Mouse (Mus musculus): ENCODE data around the gene Eif4b. TPM values are rescaled to one million over a fixed set of nuclear protein-coding genes. Genes with fewer than 3 reads are reported as not detected.
A peak's percentile ranks its signal among the peaks of the same experiment; 100 is the strongest.
"Not testable (repeated sequence)": the region's sequence is repeated elsewhere in the genome, so short reads cannot be mapped to it uniquely, and the experiment has no call there.

Gene Eif4b
- polyA plus RNA-seq, 1 experiment from 2014 or later, result 80.4 TPM

DNA sequence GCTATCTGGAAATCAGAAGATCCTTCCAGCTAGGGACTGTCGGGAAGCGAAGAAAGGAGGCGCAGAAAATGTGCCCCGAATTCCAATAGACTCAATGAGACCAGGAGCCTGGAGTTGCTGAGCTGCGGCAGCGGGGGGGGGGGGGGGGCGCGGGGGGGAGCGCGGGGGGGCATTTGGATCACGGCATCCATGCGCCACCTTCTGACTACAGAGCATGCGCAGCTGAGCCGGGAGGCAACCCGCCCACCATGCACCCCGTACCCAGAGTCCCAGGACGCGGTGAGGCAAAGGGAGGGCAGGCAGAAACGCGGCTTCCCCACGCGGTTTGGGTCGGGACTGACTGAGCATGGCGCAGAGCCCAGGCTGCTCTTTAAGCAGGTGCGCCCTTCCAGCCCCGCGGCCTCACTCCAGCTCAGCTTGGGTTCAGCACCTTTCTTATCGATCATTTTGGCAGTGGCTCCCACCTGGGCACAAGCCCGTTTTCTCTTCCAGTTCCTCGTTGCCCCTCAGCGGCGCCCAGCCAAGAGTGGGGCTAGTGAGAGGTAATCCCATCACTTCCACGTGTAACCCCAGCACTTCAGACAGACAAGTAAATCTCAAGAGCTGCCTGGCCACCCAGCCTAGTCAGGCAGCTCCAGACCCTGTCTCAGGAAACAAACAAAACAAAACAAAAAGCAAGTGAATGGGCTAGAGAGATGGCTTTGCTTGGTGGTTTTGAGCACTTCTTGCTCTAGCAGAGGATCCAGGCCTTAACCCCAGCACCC, 21.5 kb upstream of the Eif4b start:
- no peaks in the 10 kb centered on the region for H3K9me3 ChIP-seq
- WGBS, result under 1% methylated on average over 30 of the region's 33 CpGs
- H3K27ac ChIP-seq, result peak overlapping the region; percentile 84
- no peaks in the 10 kb centered on the region for H3K27me3 ChIP-seq (ENCODE audit: insufficient read depth, poor library complexity, severe bottlenecking)
- peaks cover 6% of the 10 kb centered on the region for H3K4me1 ChIP-seq (replicated peaks)
- H3K36me3 ChIP-seq, result no peaks in the 10 kb centered on the region
- peak overlapping the region; percentile 59 for H3K4me3 ChIP-seq
- DNase-seq (ENCODE audit: low spot score), result peak; percentile 80

DNA sequence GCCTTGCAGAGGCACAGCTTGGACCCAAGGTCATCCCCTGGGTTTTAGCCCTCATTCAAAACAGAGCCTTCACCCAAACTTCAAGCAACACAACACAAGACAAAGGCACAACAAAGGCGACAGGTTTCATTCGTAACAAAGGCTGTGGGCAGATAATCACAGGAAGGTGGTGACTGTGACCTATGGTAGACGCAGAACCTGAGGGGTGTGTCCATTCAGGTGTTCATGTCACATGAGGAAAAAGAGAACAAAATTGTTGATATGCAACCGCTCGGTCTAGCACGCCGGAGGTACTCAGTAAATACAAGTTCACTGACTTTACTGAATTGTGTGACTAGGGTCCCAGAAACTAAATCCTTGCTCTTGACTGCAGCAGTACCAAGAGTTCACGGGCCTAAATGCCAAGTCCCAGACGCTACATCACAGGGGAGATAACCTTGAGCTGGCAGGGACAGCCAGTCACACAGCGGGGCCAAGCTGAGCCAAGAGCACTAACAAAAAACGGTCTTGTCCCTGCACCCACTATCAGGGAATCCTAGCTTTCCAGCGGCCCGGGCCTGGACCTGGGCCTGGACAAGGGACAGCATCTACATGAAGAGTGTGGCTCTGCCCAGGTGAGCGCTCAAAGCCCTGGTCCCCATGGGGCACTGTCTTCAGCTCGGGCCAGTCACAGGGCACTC, 16.9 kb upstream of the Eif4b start:
- no peak for DNase-seq (ENCODE audit: low spot score)
- Histone ChIP-seq H3K4me1 (replicated peaks) (peaks cover 6% of the 10 kb centered on the region), H3K36me3 (no peaks in the 10 kb centered on the region), H3K27ac (no peak overlapping the region), H3K4me3 (no peak overlapping the region), H3K9me3 (no peaks in the 10 kb centered on the region), H3K27me3 (ENCODE audit: insufficient read depth, poor library complexity, severe bottlenecking) (no peaks in the 10 kb centered on the region)
- 88% methylated on average over 15 of the region's 15 CpGs for WGBS

DNA sequence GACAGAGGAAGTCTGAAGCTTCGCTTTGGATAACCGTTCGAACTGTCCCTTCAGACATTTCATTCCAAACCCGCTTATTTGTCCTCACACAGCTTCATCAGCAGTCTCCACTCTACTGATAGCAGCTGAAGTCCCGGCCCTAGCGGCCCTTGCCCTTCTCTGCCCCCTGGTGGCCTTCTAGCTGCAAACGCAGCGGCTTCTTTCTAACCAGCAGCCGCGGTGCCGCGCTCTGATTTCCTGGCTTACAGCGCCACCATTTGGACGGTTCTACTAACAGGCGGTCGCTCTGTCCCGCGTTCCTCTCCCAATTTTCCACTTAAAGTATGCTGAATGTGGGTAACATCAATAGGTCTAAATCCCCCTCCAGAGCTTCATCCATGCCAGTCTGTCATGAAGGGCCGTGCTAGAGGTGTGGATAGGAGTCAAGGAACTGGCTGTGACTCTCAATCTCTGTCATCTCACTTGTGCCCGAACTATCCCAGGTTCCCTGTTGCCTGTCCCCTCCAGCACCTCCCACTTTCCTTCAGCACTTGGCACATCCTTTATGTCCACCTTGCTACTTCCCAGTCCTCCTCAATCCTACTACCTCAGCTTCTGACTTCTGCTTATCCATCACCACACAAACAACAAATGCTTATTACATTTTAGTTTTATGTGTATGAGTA, 7.8 kb upstream of the Eif4b start:
- Histone ChIP-seq H3K9me3 (no peaks in the 10 kb centered on the region), H3K27me3 (ENCODE audit: insufficient read depth, poor library complexity, severe bottlenecking) (peaks cover 25% of the 10 kb centered on the region), H3K4me3 (no peak overlapping the region), H3K27ac (no peak overlapping the region), H3K4me1 (replicated peaks) (peaks cover 11% of the 10 kb centered on the region; the same call in 1 of the 2 replicates), H3K36me3 (no peaks in the 10 kb centered on the region)
- peak; percentile 94 for DNase-seq (ENCODE audit: low spot score)
- 7% methylated on average over 20 of the region's 20 CpGs for WGBS

DNA sequence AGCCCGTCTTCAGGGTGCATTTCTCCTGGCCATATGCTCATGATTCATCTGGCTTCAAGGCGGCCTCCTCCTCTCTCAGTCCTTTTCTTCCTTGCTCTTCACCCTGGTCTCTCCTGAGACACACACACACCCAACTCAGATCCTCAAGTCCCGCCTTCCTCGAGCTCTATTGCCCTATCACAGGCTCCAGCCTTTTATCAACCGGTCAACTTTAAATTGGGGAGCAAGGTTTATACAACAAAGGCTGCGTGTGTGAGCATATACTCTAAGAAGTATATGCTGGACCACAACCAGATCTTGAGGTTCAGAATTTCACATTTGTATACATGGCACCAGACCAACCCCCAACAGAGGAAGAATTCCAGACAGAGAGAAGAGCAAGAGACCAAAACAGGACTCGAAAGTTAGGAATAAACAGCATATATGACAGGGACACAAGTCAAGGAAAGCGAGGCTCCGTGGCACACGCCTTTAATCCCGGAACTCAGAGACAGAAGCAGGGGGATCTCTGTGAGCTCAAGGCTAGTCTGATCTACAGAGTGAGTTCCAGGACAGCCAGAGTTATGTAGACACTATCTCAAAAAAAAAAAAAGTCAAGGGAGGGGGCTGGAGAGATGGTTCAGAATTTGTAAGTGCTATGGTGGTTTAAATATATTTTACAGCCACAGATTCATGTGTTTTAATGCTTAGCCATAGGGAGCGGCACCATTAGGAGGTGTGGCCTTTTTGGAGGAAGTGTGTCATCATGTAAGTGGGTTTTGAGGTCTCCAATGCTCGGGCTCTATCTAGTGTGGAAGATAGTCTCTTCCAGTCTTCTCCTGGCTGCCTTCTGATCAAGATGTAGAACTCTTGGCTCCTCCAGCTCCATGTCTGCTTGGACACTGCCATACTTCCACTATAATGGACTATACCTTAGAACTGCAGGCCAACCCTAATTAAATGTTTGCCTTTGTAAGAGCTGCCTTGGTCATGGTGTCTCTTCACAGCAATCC, 2.8 kb upstream of the Eif4b start:
- H3K4me1 ChIP-seq (replicated peaks), result peaks cover 22% of the 10 kb centered on the region
- no peaks in the 10 kb centered on the region for H3K9me3 ChIP-seq
- 77% methylated on average over 13 of the region's 13 CpGs for WGBS
- H3K27ac ChIP-seq, result no peak overlapping the region
- DNase-seq (ENCODE audit: low spot score), result no peak
- peaks cover 6% of the 10 kb centered on the region; the same call in 1 of the 2 replicates for H3K36me3 ChIP-seq
- H3K4me3 ChIP-seq, result no peak overlapping the region
- H3K27me3 ChIP-seq (ENCODE audit: insufficient read depth, poor library complexity, severe bottlenecking), result peaks cover 23% of the 10 kb centered on the region

DNA sequence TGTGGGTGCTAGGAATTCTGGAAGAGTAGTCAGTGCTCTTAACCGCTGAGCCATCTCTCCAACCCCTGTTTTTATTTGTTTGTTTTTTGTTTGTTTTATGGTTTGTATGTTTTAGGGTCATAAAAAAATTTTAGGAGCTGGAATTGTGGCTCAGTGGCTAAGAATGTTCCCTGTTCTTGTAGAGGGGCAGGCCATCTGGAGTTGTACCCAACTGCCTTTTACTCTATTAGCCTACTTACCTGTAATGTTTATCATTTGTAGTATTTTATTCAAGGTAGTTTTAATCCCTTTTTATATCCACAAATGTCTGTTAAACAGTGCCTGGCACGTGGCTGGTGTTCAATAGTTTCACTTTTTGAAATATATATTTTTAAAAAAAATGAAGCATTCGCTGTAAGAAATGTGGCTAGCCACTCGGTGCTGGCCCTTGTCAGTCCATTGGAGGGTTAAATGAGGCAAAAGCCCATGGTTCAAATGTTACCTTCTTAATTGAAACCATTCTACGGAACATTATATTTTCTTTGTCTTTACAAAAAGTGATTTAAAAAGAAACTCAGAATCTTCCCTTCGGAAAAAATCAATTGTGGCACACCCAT, 512 bp upstream of the Eif4b start:
- Histone ChIP-seq H3K4me3 (peak overlapping the region; percentile 92), H3K27me3 (ENCODE audit: insufficient read depth, poor library complexity, severe bottlenecking) (no peaks in the 10 kb centered on the region), H3K27ac (peak overlapping the region; percentile 97), H3K36me3 (peaks cover 6% of the 10 kb centered on the region; the same call in 1 of the 2 replicates), H3K4me1 (replicated peaks) (peaks cover 24% of the 10 kb centered on the region), H3K9me3 (no peaks in the 10 kb centered on the region)
- no peak for DNase-seq (ENCODE audit: low spot score)
- WGBS, result 15% methylated on average over 6 of the region's 6 CpGs

DNA sequence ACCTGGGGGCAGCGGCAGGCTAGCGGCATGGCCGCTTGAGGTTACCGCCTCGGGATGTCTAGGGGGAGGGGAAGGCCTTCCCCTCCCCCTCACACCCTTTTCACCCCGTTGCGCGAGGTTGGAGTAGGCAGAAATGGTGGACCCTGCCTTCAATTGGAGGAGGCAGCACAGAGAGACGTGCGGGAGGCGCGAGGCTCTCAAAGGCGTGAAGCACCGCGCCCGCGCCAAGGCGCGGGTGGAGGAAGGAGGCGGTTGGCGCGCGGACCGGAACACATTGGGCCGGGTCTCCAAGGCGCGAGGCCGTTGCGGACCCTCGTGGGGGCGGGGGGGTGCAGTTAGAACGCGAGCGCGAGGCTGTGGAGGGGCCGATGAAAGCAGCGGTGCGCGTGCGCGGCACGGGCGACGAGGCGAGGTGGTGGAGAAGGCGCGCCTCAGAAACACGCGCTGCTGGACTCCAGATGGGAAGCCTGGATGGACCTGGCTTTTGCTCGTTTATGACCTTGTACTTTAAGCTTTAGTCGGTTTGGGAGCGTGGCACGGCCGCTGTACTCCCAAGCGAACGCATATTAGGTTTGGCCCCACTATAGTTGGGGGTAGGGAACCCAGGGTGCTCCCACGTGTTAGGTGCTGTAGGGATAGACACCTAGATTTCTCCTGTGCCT, 628 bp downstream of the Eif4b start:
- peaks cover 13% of the 10 kb centered on the region for H3K36me3 ChIP-seq
- peak; percentile 66 for DNase-seq (ENCODE audit: low spot score)
- no peaks in the 10 kb centered on the region for H3K9me3 ChIP-seq
- no peaks in the 10 kb centered on the region for H3K27me3 ChIP-seq (ENCODE audit: insufficient read depth, poor library complexity, severe bottlenecking)
- under 1% methylated on average over 57 of the region's 57 CpGs for WGBS
- H3K4me1 ChIP-seq (replicated peaks), result peaks cover 24% of the 10 kb centered on the region
- peak overlapping the region; percentile 92 for H3K4me3 ChIP-seq
- peak overlapping the region; percentile 97 for H3K27ac ChIP-seq

DNA sequence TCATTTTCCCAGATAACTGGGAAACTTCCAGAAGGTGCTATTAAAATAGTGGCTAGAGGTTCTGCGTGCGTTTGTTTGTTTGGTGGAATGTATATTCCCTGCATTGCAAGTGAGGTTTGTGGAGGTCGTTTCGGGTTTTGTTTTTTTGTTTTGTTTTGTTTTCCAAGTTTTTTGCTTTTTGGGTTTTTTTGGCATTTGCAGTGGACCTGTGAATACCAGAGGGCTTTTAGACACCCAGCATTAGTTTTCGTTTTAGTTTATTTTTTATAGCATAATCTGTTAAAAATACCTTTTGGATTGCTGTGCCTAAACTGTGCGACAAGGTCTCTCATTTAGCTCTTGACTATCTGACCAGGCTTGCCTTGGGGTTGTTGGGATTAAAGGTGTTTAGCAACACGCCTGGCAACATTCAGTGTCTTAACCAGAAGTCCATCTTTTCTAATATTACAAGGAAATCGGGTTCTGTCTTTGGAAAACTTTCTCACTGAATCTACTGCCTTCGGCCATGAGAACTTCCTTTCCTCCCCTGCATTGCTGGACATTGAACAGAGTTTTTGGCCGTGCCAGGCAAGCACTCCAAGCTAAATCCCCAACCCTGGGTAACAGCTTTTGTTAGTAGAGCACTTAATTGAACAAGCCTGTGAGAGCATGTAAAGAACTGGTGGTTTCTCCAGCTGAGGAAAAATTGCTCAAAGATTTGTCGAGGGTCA, 1.5 kb downstream of the Eif4b start:
- 23% methylated on average over 11 of the region's 11 CpGs for WGBS
- peaks cover 24% of the 10 kb centered on the region for H3K4me1 ChIP-seq (replicated peaks)
- H3K4me3 ChIP-seq, result peak overlapping the region; percentile 92
- no peaks in the 10 kb centered on the region for H3K27me3 ChIP-seq (ENCODE audit: insufficient read depth, poor library complexity, severe bottlenecking)
- peaks cover 15% of the 10 kb centered on the region for H3K36me3 ChIP-seq
- no peaks in the 10 kb centered on the region for H3K9me3 ChIP-seq
- no peak for DNase-seq (ENCODE audit: low spot score)
- peak overlapping the region; percentile 97 for H3K27ac ChIP-seq

DNA sequence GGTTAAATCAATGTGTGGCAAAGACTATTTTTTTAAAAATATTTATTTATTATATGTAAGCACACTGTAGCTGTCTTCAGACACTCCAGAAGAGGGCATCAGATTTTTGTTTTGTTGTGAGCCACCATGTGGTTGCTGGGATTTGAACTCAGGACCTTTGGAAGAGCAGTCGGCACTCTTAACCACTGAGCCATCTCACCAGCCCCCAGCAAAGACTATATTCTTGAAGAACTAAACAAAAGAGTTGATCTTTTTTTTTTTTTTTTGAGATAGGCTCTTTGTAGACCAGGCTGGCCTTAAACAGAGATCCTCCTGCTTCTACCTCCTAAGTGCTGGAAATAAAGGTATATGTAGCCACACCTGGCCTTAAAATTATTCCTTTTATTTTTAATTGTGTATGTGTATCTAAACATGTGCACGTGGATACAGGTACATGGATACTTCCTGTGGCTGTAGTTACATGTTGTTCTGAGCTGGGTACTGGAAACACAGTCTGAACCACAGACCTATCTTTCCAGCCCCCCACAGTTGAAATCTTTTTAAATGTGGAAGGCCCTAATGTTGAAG, 3.6 kb downstream of the Eif4b start:
- Histone ChIP-seq H3K9me3 (no peaks in the 10 kb centered on the region), H3K4me3 (no peak overlapping the region), H3K27ac (no peak overlapping the region), H3K27me3 (ENCODE audit: insufficient read depth, poor library complexity, severe bottlenecking) (no peaks in the 10 kb centered on the region), H3K4me1 (replicated peaks) (peaks cover 24% of the 10 kb centered on the region), H3K36me3 (peaks cover 36% of the 10 kb centered on the region)
- 92% methylated on average over 2 of the region's 2 CpGs for WGBS
- DNase-seq (ENCODE audit: low spot score), result no peak

DNA sequence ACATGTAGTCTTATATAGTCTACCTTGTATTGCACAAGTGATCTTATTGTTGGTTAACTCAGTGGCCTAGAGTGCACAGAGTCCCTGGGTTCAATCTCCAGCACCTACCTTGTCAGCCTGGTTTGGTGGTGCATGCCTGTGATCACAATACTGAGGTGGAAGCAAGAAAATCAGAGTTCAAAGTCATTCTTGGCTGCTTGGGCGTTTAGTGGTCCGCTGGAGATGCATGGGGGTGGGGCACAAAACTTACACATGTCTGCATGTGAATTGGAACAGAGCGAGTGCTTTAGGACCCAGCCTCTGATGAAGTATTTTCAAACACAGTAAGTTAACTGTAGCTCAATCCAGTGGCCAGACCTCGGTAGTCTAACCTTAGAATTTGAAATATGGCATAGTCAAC, 5.6 kb downstream of the Eif4b start:
- peaks cover 56% of the 10 kb centered on the region for H3K36me3 ChIP-seq
- peaks cover 20% of the 10 kb centered on the region for H3K4me1 ChIP-seq (replicated peaks)
- H3K9me3 ChIP-seq, result no peaks in the 10 kb centered on the region
- H3K27me3 ChIP-seq (ENCODE audit: insufficient read depth, poor library complexity, severe bottlenecking), result no peaks in the 10 kb centered on the region
- H3K4me3 ChIP-seq, result no peak overlapping the region
- DNase-seq (ENCODE audit: low spot score), result no peak
- H3K27ac ChIP-seq, result no peak overlapping the region
- 88% methylated on average over 4 of the region's 4 CpGs for WGBS

DNA sequence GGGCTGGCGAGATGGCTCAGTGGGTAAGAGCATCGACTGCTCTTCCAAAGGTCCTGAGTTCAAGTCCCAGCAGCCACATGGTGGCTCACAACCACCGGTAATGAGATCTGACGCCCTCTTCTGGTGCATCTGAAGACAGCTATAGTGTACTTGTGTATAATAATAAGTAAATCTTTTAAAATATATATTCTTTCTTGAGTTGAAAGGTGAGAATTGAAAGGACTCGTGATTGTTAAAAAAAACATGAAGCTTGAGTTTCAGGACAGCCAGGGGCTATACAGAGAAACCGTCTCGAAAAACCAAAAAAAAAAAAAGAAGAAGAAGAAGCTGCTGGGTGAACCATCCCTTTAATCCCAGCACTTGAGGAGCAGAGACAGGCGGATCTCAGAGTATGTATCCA, 6.4 kb downstream of the Eif4b start:
- not testable (repeated sequence) for H3K27me3 ChIP-seq (ENCODE audit: insufficient read depth, poor library complexity, severe bottlenecking); H3K9me3 ChIP-seq; DNase-seq (ENCODE audit: low spot score); H3K27ac ChIP-seq; H3K4me3 ChIP-seq
- peaks cover 63% of the 10 kb centered on the region for H3K36me3 ChIP-seq
- H3K4me1 ChIP-seq (replicated peaks), result peaks cover 14% of the 10 kb centered on the region
- 83% methylated on average over 8 of the region's 8 CpGs for WGBS

DNA sequence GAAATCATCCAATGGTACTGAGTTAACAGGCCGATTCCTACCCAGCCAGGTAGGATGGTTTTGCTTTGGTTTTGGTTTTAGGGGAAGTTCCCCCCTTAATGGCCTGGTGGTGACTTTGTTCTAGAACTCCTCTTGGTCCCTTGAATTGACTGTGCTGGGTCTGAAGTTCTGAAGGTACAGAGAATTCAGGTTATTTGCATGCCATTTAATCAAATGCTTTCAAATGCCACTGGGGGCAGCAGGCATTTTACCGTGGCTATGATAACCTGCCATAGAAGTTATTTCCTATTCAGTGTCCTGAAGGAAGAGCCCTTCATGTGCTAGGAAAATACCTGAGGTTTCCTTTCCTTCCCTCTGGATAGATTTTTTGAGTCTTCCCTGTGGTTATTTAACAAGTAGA, 6.9 kb downstream of the Eif4b start:
- Histone ChIP-seq H3K4me3 (no peak overlapping the region), H3K4me1 (replicated peaks) (peaks cover 9% of the 10 kb centered on the region), H3K27me3 (ENCODE audit: insufficient read depth, poor library complexity, severe bottlenecking) (no peaks in the 10 kb centered on the region), H3K9me3 (no peaks in the 10 kb centered on the region), H3K36me3 (peaks cover 65% of the 10 kb centered on the region), H3K27ac (no peak overlapping the region)
- no peak for DNase-seq (ENCODE audit: low spot score)
- WGBS, result 85% methylated on average over 2 of the region's 2 CpGs
